Mouse (Mus musculus): ENCODE results near the gene Nfic.

Nfic gene

DNA sequence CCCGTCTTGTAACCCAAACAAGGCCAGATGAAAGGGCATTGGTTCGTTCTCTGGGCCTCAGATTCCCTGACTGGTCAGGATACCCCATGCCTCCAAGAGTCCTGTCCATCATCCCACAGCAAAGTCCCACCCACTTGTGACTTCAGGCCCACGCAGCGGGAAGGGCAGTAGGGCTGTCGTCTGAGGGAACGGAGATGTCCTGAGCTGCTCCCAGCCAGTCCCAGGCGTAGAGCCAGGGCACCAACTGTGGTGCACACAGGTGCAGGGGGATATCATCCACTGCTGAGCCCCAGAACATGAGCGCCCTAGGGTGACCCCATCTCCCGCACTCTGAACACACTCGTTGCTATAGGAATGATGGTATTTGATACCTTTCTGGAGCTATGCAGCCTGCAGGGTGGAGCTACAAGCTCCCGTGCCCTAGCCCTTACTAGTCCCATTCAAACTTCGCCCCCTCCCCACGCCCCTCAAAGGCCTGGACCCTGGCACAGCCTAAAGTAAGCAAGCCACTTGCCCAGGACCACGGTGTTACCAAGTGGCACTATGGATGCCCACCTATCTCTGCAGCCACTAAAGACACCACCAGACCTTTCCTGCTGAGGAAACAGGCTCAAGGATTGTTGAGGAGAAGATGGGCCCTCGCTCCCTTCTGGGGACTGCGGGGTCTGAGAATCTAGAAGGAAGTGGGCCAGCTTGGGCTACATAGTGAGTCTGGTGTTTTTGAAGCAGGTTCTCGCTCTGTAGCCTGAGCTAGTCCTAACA lies 39.7 kb downstream of the Nfic start:
- no peak for DNase-seq

DNA sequence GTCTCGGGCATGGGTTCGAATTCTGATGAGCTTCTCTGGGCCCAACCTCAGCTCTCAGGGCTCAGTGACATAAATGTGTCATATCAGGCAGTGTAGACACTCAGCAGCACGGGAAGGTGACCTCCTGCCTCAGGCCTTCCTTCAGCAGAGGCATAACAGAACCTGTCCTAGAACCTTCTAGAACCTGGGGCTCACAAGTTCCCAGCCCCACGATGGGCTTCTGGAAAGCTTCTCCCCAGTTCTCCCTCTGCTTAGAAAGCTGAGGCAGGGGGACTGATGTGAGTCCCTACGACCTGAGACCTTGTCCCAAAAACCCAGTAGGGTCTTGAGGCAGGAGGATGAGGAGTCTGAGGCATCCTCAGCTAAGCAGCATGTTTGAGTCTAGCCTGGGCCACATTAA lies 40.3 kb downstream of the Nfic start:
- no peak for DNase-seq

DNA sequence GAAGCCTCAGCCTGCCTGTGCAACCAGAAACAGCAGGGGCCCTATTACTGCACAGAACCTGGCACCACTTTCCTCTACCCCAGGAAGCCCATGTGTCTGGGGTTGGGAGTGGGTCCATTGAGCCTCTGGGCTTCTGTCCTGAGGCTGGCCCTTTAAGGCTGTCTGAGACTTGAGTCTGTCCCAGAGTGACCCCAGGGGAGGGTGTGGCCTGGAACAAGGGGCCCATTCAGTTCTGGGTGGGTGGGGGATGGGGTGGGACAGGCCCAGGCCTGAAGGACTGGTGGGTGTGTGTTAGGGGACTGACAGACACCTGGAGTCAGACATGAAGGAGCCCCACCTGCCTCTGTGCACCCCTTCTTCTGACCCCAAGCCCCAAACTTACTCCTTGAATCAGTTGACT lies 40.8 kb downstream of the Nfic start:
- peak in 1 of 2 experiments; percentile 57 for DNase-seq

DNA sequence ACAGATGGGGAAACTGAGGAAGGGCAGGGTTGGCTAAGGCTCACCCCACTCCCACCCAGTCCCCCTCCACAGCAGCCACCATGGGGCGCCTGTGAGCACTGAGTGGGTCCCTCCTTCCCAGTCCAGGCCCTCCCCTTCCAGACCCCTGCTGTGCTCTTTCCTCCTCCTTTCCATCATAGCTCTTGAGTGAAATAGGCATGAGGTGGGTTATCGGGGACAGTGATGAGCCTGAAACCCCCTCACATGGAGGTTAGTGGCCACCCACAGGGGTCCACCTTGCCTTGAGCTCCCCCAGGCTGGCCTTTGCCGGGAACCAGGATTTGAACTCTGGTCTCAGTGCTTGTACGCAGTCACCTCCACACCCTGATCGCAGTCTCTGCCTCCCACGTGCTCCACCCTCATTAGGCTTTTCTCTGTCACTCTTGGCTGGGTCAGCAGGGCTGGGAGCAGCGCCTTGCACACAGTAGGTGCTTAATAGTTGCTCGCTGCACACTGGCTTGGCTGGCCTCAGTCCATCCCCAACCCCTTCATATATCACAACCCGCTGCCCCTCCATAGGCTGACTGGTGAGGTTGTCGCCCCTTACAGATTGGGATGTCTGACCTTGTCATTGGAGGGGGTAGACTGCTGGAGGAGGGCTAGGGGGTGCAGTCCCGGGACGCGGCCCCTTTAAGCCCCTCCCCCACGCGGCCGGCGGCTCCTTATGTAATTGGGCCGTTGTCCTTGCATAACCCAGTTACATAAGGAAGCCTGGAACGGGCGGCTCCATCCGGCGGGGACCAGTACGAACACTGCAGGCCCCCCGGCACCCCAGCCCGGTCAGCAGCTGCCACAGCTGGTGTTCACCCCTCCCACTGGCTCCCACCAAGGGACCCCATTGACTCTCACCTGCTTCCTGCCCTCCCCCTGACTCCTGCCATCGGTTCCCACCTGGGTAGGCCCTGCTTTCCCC lies 41.8 kb downstream of the Nfic start:
- DNase-seq = peak; percentile 90 to 93

DNA sequence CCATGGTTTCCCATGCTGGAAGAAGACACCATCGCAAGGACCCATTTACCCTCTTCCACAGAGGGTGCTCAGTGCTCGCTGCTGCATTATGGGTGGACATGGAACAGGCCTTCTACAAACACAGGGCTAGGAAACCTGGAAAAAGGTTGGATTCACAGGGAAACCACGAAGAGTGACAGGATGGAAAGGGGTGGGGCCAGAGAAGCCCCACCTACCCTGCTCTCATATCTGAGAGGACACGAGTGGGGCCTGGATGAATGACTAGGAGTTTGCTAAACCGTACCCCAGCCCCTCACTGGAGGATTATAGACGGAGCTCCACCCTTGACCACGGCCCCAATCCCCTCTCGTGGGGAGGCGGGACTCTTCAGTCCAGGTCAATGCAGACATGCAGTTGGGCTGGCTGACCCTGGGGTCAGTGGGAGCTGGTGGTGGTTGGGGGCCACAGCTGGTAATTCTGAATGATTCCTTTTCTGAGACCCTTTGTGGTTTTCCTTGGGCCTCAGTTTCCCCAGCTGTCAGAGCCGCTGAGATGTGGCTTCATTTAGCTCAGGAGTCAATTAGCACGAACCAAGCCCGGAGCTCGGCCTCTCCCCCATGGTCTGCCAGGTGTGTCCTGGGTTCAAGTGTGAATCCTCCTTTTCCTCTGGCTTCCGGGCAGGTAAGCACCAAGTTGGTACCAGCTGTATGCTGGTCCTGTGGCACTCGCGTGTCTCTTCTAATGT lies 42.7 kb downstream of the Nfic start:
- DNase-seq = no peak

DNA sequence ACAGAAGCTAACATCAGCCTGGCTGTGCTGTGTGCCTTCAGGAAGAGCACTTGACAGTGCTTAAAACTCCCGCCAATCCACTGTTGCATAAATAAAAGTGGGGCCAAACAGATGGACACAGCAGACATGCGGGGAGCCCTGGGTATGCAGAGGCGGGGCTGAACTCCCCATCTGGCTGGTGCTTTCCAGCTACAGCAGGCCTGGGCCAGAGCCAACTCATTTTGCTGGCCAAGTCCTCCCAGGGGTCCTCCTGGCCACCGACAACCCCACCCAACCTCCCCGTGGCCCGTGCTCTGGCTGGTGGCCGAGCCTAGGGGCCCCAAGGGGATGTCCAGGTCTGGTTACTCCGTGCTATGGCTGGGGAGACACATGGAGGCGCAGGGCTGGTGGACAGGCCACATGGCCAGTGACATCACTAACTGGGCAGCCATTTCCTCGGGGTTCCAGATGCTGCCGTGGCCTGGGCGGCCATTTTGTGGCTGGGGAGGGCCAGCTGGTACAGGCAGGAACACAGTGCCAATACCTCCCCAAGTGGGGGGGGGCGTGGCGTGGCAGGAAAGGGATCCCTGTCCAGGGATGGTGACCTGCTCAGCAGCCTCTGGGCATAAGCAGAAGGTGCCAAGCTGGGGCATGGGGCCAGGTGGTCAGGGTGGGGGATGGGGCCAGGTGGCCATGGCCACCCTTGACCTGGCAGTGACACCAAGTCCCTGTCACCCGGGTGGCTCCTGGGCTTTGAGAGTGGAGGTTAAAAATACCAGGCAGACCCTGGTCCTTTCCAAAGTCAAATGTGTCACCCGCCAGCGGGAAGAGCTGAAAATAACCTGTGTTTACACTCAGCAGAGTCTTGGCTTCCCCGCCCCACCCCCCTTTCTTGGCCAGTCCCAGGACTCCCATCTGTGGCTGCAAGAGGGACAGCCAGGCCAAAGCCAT lies 43.7 kb downstream of the Nfic start:
- DNase-seq = peak; percentile 80 to 91

DNA sequence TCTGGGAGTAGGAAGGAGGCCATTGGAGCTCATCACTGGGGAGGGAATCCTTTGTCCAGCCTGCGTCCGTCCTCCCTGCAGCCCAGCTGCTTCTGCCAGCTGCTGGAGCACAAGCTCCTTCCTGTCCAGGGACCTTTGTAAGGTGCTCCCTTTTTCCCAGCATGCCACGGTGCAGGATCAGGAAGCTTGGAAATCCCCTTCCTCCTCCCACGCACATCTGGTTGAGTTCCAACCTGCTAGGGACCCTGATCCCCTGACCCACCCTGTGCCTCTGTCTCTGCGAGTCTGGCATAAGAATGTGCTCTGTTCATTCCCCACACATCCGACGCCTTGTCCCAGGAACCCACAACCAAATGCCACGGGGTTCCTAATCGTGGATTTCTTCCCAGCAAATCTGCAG lies 44.5 kb downstream of the Nfic start:
- no peak for DNase-seq

DNA sequence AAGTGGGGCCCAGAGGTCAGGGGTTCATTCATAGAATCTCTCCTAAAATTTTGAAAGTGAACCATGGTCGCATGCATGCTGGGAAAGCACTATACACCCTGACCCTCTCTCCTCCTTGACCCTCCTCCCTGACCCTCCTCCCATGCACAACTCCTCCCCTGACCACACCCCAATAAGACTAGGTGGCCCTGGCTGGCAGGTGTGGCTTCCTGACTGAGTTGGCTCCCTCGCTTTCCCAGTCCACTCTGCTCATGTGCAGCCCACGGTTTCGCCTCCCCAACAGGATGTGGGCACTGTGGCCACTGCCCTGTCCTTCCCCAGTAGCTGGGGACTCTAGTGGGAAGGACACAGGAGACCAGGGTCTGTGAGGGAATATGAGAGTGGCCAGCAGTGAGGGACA lies 45.1 kb downstream of the Nfic start:
- DNase-seq = no peak

DNA sequence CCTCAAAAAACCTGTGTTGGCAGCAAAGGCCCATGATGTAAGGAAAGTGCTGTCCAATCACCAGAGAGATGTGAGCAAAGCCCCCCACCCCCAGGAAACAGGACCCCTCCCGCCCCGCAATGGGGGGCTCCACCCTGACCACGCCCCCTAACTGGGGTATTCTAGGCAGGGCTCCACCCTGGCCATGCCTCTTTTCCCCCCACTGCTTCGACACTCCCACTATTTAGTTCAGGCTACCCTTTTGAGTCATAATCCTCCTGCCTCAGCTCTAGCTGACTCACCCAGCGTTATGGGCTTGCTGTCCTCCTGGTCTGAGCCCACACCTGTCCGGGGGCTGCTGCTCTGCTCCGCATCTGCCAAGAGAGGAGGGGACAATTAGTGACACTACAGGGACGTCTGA lies 46.1 kb downstream of the Nfic start:
- no peak for DNase-seq

DNA sequence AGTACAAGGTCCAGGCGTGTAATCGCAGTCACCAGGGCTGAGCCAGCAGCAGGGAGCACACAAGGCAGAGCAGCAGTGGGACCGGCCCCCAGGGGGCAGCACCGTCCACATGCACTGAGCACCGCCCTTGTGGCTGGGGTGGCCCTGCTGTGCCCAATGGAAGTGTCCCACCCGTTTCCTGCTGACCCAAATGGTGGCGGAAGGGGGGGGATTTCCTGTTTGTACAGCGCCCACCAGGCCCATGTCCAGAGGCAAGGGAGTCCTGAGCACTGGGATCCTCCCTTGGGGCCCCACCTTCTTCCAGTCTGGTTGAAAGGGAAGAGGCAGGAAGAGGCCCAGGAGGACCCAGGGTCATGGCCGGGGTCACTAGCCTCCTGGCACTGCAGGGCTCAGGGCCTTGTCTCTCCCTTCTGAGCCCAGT lies 46.6 kb downstream of the Nfic start:
- DNase-seq = peak; percentile 94 to 96

DNA sequence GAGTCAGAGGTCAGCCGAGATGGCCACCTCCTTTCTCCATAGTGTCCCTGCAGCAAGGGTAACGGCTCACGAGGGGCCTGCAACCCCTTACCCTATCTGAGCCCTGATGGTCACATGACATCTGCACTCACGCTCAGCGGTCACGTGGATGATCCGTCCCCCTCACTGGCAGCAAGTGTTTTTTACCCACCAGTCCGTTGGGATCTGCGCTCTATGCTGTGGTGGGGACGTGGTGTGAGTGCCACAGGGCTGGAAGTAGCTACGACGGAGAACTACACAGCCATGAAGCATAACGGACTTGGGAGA lies 47.1 kb downstream of the Nfic start:
- no peak for DNase-seq

DNA sequence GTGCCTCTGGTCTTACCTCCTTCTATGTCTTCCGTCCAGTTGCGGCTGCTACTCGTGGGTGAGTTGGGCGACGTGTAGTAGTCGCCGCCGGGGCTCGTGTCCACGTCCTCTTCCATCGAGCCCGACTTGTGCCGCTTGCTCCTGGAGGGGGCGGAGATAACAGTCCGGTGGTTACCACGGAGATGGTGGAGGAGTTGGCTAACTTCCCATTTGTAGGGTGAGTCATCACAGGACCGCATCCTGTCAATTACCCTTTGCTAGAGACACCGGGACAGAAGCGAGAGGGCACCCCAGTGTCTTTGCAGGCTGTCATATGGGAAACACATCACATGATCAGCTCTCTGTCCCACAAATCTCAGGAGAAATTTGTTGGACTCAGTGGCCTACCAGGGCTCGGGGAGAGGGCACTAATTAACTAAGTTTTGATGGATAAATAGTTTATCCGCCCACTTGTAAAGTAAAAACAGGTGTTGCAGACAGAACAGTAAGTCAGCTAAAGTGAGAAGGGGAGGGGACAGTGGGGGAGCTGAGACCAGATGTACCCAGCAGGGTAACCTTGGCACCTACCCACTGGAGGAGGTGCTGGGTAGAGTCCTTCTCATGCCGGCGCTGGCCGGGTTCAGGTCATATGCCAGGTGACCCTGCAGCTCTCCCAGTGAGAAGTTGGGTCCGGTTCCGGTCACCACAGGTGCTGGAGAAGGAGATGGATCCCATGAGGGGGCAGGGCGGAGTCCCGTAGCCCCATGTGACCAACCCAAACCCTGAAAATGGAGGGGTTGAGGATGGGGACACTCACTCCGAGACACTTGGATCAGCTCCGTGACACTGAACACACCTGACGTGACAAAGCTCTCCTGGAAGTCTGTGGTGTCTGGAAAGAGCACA lies 47.7 kb downstream of the Nfic start:
- DNase-seq = peak; percentile 90

DNA sequence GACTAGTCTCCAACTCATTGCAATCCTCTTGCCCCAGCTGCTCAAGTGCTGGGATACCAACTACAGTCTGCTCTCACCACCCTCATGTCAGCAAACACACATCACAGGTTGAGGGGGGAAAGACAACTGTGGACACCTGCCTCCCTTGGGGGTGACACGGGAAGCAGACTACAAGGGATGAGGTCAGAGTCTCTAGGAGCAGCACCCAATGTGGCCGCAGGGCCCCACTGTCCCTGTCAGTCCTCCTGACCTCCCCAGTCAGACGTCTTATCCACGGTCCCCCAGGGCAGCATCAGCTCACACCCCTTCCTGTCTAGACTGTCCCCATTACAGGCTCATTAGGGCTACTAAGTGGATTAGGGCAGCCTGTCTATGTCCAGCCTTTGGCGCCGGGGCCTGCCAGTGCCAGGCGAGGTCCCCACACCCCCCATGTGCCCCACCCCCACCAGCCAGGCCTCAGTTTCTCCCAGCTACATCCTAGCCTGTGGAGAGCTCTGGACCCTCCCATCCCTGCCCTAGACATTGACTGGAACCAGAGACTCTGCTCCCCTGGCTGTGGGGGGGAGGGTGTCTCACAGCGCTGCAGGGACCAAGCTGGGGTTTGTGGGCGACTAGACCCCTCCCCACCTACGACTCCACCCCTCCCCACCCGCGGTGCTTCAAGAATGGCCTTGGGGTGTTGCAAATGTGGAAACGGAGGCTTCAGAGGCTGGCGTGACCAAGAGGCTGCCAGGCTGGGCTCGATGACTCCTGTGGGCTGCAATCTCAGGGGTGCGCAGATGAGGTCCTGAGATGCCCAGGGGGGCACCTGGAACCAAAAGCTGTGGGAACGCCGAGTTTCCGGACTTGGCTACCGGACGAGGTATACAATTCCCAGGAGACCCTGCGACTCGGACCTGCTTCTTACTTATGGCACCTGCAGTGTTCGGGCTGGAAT lies 48.7 kb downstream of the Nfic start:
- no peak for DNase-seq

DNA sequence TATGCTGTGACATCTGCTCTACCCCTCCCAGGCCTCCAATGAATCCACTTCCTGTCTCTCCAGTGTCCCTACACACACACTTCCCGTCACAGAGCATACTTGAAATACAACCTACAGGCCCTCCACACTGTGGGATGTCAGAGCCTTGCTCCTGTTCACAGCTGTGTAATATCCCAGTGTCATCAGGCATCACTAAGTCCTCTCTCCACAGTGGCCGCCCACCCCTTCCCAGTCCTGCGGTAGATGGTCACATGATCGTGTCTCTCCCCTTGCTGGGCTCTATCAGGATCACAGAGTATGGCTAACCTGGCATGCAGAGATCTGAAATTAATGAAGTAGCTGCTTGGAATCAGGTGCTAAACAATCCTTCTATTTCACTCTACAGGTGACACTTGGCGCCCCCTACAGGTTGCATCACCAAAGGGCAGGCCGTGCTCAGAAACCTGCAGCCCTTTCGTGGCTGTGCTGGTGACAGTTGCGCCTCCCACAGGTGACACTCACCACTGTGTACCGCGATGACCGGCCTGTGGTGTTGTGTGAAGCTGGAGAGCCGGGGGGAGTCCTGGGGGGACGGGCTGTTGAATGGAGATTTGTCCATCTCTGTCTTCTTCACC lies 49.7 kb downstream of the Nfic start:
- DNase-seq = peak in 1 of 2 experiments; percentile 80

DNA sequence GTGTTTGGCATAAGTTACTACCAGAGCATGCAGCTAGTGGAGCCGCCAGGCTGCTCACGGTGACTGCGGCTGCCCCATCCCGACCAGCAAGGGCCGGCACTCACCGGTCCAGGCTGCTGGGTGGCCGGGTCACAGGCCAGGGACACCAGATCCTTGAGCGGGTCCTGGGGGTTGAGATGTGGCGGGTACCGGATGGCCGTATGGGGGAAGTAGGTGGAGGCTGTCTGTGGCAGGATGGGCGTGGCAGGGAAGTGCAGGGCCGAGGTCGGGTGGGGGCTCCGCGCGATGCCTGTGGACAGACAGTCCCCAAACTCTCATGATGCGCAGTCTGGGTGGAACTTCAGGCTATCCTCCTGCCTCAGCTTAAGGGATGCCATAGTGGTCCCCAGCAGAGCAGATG lies 50.7 kb downstream of the Nfic start:
- DNase-seq = peak; percentile 74 to 79

DNA sequence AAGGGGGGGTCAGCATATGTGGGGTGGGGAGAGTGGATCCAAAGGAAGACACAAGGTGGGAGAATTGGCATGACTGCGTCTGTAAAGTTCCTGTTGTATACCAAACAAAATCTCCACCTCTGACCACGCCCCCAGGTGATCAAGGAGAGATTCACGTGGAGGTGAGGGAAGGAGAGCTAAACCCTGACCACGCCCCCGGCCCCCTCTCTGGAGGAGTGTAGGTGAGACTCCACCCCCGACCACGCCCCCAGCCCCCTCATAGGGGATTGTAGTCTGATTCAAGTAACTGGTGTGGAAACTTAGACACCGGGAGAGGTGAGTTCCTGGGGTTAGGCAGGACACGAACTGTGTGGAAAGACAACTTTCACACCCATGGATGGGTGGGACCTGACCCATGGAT lies 51.4 kb downstream of the Nfic start:
- DNase-seq = no peak

DNA sequence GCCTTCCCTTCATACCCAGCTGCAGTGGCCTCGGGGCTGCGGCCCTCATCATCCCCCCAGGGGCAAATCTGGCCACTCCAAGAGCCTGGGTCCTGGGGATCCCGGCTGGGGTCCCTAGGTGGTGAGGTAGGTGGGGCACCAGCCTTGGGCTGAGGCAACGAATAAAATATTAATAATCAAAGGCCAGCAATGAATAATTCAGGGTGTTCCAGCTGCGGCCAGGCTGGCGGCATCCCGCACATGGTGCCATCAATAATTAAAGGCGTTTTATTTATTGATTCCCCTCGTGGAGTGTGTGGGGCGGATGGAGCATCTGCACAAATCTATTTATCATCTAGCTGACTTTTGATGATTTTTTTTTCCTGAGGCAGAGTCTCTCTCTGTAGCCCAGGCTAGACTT lies 51.9 kb downstream of the Nfic start:
- no peak for DNase-seq

DNA sequence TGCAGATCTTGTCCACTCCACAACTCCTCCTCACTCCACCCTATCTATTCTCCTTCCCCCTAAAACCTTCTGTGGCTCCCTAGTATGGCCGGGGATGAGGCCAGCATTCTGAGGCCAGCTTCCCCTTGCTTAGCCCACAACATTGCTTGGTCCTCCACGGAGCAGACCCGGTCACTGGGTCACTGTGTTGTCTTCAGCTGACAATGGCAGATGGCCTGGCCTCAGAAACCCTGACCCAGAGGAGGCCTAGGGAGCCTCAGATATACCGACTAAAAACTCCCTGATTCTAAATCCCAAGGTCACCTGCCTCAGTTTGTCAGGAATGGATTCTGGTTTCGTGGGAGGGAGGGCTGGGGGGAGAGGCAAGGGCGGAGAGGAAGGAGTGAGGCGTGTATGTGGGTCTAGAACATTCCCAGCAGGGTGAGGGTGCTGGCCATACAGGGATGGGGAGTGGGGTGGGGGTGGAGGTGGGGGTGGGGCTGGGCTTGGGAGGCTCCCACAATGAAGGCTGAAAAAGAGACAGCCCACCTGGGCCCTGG lies 53.1 kb downstream of the Nfic start:
- DNase-seq = no peak

DNA sequence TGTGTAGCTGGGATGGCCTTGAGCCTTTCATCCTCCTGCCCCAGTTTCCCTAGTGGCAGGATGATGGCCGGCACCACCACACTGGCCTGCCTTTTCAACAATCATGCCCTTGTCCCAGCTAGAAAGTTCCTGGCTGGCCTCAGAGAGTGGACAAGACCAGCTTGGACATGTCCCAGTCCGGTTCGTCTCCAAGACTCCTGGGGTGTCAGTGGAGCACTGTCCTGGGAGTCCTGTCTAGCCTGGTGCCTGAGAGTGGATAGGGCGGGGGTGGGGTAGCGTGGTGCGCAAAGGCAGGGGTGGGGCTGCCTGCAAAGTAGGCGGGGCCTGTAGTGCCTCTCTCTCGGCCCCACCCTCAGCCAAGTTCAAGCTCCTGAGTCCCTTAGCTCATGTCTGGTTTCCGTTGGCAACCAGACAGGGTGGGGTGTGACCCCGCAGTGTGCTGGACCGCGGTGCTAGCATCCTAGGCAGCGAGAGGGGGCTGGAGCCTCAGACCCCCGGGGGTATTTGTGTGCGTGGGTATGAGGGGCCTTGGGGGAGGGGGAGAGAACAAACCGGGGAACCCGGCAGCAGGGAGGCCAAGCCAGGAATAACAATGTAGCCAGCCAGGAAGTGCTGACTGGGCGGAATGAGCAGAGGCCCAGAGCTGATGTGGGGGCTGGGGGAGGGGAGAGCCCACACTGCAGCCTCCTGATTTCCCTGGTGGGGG lies 53.8 kb downstream of the Nfic start:
- DNase-seq = peak; percentile 83 to 90
